Mouse (Mus musculus): Measurements from ENCODE around the gene Mup21. TPM values are rescaled to one million over a fixed set of nuclear protein-coding genes. Genes with fewer than 3 reads are reported as not detected.

The Mup21 gene
- polyA plus RNA-seq (2021; fragmentation: Nextera tagmentation) = not detected in 2 replicates
- long read RNA-seq, experiment 1 = 0 reads
- long read RNA-seq, experiment 2 = 0 reads

GRCm38 (mm10) chr4:62150811-62151210 lies at the start of gene Mup21:
Mup21 (minus strand) TSS chr4:62150863.

Other genes starting within 250 kb of the Mup21 start
- not detected in 2 replicates for gene Mup20, start 96.7 kb downstream of the Mup21 start, polyA plus RNA-seq (2021; fragmentation: Nextera tagmentation)
- gene Mup3, start 63.5 kb downstream of the Mup21 start, polyA plus RNA-seq (2021; fragmentation: Nextera tagmentation) = not detected in 2 replicates
- 12.5 and 15.3 TPM in 2 replicates for gene Zfp37, start 80.2 kb upstream of the Mup21 start, polyA plus RNA-seq (2021; fragmentation: Nextera tagmentation)
- gene Slc31a2, start 111.7 kb upstream of the Mup21 start, polyA plus RNA-seq (2021; fragmentation: Nextera tagmentation) = 4.7 and 6.1 TPM in 2 replicates
- gene Fkbp15, start 209.7 kb upstream of the Mup21 start, polyA plus RNA-seq (2021; fragmentation: Nextera tagmentation) = 9.1 and 11.4 TPM in 2 replicates
- 10.3 and 11.3 TPM in 2 replicates for gene Slc31a1, start 209.9 kb upstream of the Mup21 start, polyA plus RNA-seq (2021; fragmentation: Nextera tagmentation)

Data from left cerebral cortex, adult 6 months (tissue).